8 mouse cellular contexts compared by ENCODE assay signal in genomic region chrX:158043844-158044140, GRCm38 (mm10). TPM values are rescaled to one million over a fixed set of nuclear protein-coding genes. Genes with fewer than 3 reads are reported as not detected.
A peak's percentile ranks its signal among the peaks of the same experiment; 100 is the strongest.
DNase-seq lines count a peak whose midpoint lies in the region; ATAC-seq and TF ChIP-seq lines count a peak whose summit lies in the region.

No protein-coding gene starts in this region.

- no peak for TF ChIP-seq CTCF in cortical plate, adult 2 months (IDR thresholded peaks at IDR 0.05; ENCODE audit: extremely low read depth, insufficient read depth, low read length)

- no peak for TF ChIP-seq POLR2A in cortical plate, adult 2 months (IDR thresholded peaks at IDR 0.05; ENCODE audit: extremely low read depth, insufficient read depth, low read length)

- H3K27me3 ChIP-seq in kidney, embryonic 14.5 days (ENCODE audit: control insufficient read depth, insufficient read depth, low read length) = no peaks in the 10 kb centered on the region
- no peaks in the 10 kb centered on the region for H3K27me3 ChIP-seq in hindbrain, embryonic 11.5 days (ENCODE audit: control insufficient read depth, insufficient read depth, low read length)
- H3K27me3 ChIP-seq in midbrain, embryonic 11.5 days (ENCODE audit: control insufficient read depth, insufficient read depth, low read length) = peaks cover 3% of the 10 kb centered on the region; the same call in 1 of the 2 replicates

- H3K9ac ChIP-seq in kidney, embryonic 14.5 days (ENCODE audit: low read depth, low read length) = no peak overlapping the region
- peak overlapping the region; percentile 71 for H3K9ac ChIP-seq in hindbrain, embryonic 11.5 days (ENCODE audit: low read depth, low read length)
- H3K9ac ChIP-seq in midbrain, embryonic 11.5 days (ENCODE audit: low read length) = peak overlapping the region; percentile 72

- H3K27ac ChIP-seq in kidney, embryonic 14.5 days (ENCODE audit: low read depth, low read length) = no peak overlapping the region
- H3K27ac ChIP-seq in cortical plate, adult 2 months (ENCODE audit: insufficient read depth, low read length) = peak overlapping the region; percentile 94
- H3K27ac ChIP-seq in hindbrain, embryonic 11.5 days (ENCODE audit: low read depth, low read length) = no peak overlapping the region
- H3K27ac ChIP-seq in midbrain, embryonic 11.5 days (ENCODE audit: low read depth, low read length) = no peak overlapping the region

- WGBS in kidney, embryonic 14.5 days = 31% methylated on average over 13 of the region's 13 CpGs
- 30% methylated on average over 13 of the region's 13 CpGs for WGBS in hindbrain, embryonic 11.5 days
- 19% methylated on average over 13 of the region's 13 CpGs for WGBS in midbrain, embryonic 11.5 days

- DNase-seq in kidney, postnatal 25 days = no peak
- DNase-seq in hindbrain, embryonic 11.5 days (ENCODE audit: low spot score) = no peak
- no peak for DNase-seq in midbrain, embryonic 11.5 days (ENCODE audit: low spot score, missing footprints)
- no peak for DNase-seq in ovary, postnatal 14 days (ENCODE audit: low spot score)
- DNase-seq in thymus, postnatal 4 days = no peak
- no peak for DNase-seq in adrenal gland, adult (ENCODE audit: inconsistent age in 2 of 2, low spot score in 1 of 2)

- H3K9me3 ChIP-seq in kidney, embryonic 14.5 days (ENCODE audit: control insufficient read depth, low read length) = no peaks in the 10 kb centered on the region
- no peaks in the 10 kb centered on the region for H3K9me3 ChIP-seq in hindbrain, embryonic 11.5 days (ENCODE audit: control insufficient read depth, low read length)
- no peaks in the 10 kb centered on the region for H3K9me3 ChIP-seq in midbrain, embryonic 11.5 days (ENCODE audit: control insufficient read depth, low read length)

- ATAC-seq in kidney, embryonic 14.5 days (ENCODE audit: low FRiP score, low TSS enrichment) = no peak; the same call in 1 of the 2 replicates
- ATAC-seq in hindbrain, embryonic 11.5 days (ENCODE audit: low FRiP score) = no peak
- ATAC-seq in midbrain, embryonic 11.5 days (ENCODE audit: low FRiP score) = no peak

- no peaks in the 10 kb centered on the region for H3K4me1 ChIP-seq in kidney, embryonic 14.5 days (ENCODE audit: control insufficient read depth, insufficient read depth, low read length)
- no peaks in the 10 kb centered on the region for H3K4me1 ChIP-seq in cortical plate, adult 2 months (ENCODE audit: control insufficient read depth, insufficient read depth, low read length)
- no peaks in the 10 kb centered on the region for H3K4me1 ChIP-seq in hindbrain, embryonic 11.5 days (replicated peaks; ENCODE audit: control insufficient read depth, insufficient read depth, low read length)
- no peaks in the 10 kb centered on the region for H3K4me1 ChIP-seq in midbrain, embryonic 11.5 days (ENCODE audit: control insufficient read depth, insufficient read depth, low read length)

- peak overlapping the region; percentile 59 for H3K4me2 ChIP-seq in kidney, embryonic 14.5 days (replicated peaks; ENCODE audit: low read depth, low read length)
- H3K4me2 ChIP-seq in hindbrain, embryonic 11.5 days (replicated peaks; ENCODE audit: low read depth, low read length) = peak overlapping the region; percentile 53
- peak overlapping the region; percentile 52 for H3K4me2 ChIP-seq in midbrain, embryonic 11.5 days

- no peaks in the 10 kb centered on the region for H3K36me3 ChIP-seq in kidney, embryonic 14.5 days (ENCODE audit: control insufficient read depth, insufficient read depth, low read length)
- no peaks in the 10 kb centered on the region for H3K36me3 ChIP-seq in hindbrain, embryonic 11.5 days (ENCODE audit: control insufficient read depth, insufficient read depth, low read length)
- no peaks in the 10 kb centered on the region for H3K36me3 ChIP-seq in midbrain, embryonic 11.5 days (ENCODE audit: control insufficient read depth, insufficient read depth, low read length)

- H3K4me3 ChIP-seq in kidney, embryonic 14.5 days (ENCODE audit: low read length) = peak overlapping the region; percentile 50
- peak overlapping the region; percentile 100 for H3K4me3 ChIP-seq in cortical plate, adult 2 months (ENCODE audit: insufficient read depth, low read length)
- H3K4me3 ChIP-seq in hindbrain, embryonic 11.5 days (ENCODE audit: low read depth, low read length) = peak overlapping the region; percentile 54
- H3K4me3 ChIP-seq in midbrain, embryonic 11.5 days (ENCODE audit: low read depth, low read length) = peak overlapping the region; percentile 44

RNA-seq across cellular contexts. Expression of gene Cnksr2, which starts 0.7 kb away (rescaled TPM):
- 1.4 and 2.3 TPM in 2 replicates for polyA plus RNA-seq in kidney, embryonic 14.5 days (2014; fragmentation: Nextera tagmentation; extraction: Ambion mirVana)
- 82.4 and 90.3 TPM in 2 replicates for polyA plus RNA-seq in cortical plate, adult 2 months (2012; rRNA removed)
- 5.4 and 8.4 TPM in 2 replicates for polyA plus RNA-seq in hindbrain, embryonic 11.5 days (2014; fragmentation: Nextera tagmentation; extraction: Ambion mirVana)
- 3.9 and 5.0 TPM in 2 replicates for polyA plus RNA-seq in midbrain, embryonic 11.5 days (2014; fragmentation: Nextera tagmentation; extraction: Ambion mirVana)

Comparison
In these comparisons a context has a peak if more than half of its experiments do, and no peak if none do; other contexts are left out.
1. H3K4me3 ChIP-seq: peak in every context shown above with its lines; median percentile 100 in cortical plate, adult 2 months; 54 in hindbrain, embryonic 11.5 days; 50 in kidney, embryonic 14.5 days; 44 in midbrain, embryonic 11.5 days.